Mouse (Mus musculus) brown adipose tissue, adult 24 weeks (tissue): ENCODE measurements around the gene Klhl22. TPM values are rescaled to one million over a fixed set of nuclear protein-coding genes. Genes with fewer than 3 reads are reported as not detected.

ENCODE experiments used
- H3K27ac ChIP-seq: fragments of 200-500 bp; replicated peaks from 2 replicates; pipeline ENCODE4 v1.5.1; 2012; ENCODE audit warnings: low read depth, mild to moderate bottlenecking, low read length
- H3K4me1 ChIP-seq: fragments of 200-500 bp; 2 replicates; pipeline ENCODE4 v1.6.1; 2012; ENCODE audit warnings: low read length, mixed read lengths; ENCODE audit not compliant: control insufficient read depth, insufficient read depth, insufficient read length
- H3K4me3 ChIP-seq: fragments of 200-500 bp; 2 replicates; pipeline ENCODE4 v1.5.1; 2012; ENCODE audit warnings: low read depth, mild to moderate bottlenecking, low read length, moderate library complexity; ENCODE audit not compliant: insufficient read depth
- polyA plus RNA-seq: library from polyadenylated mRNA; stranded (reverse); fragments of >200 nt; gene quantifications from 2 replicates; pipeline ENCODE4 v1.2.4, GENCODE M21; 2012; ENCODE audit not compliant: missing spikeins, insufficient read depth, insufficient read length

The Klhl22 gene
- polyA plus RNA-seq, 1 experiment, result 10.2 TPM

- no peaks in the 10 kb centered on the region; the same call in 1 of the 2 replicates for H3K4me1 ChIP-seq
- peak overlapping the region; percentile 41 for H3K4me3 ChIP-seq
- no peak overlapping the region for H3K27ac ChIP-seq
These were observed 43.6 kb downstream of the Klhl22 start for GRCm38 (mm10) chr16:17802839-17803674.

- Histone ChIP-seq H3K4me1 (no peaks in the 10 kb centered on the region; the same call in 1 of the 2 replicates), H3K4me3 (peak overlapping the region; percentile 41), H3K27ac (no peak overlapping the region)
These were observed 44.4 kb downstream of the Klhl22 start for GRCm38 (mm10) chr16:17803675-17804448.

GRCm38 (mm10) chr16:17804449-17804912 is 45.1 kb downstream of the Klhl22 start:
- Histone ChIP-seq H3K4me1 (no peaks in the 10 kb centered on the region; the same call in 1 of the 2 replicates), H3K27ac (no peak overlapping the region), H3K4me3 (peak overlapping the region; percentile 30; the same call in 1 of the 2 replicates)

- Histone ChIP-seq H3K27ac (no peak overlapping the region), H3K4me1 (no peaks in the 10 kb centered on the region; the same call in 1 of the 2 replicates), H3K4me3 (no peak overlapping the region)
These were observed 45.6 kb downstream of the Klhl22 start for GRCm38 (mm10) chr16:17804982-17805381.

- H3K4me3 ChIP-seq, result peak overlapping the region; percentile 76
- no peak overlapping the region for H3K27ac ChIP-seq
- no peaks in the 10 kb centered on the region; the same call in 1 of the 2 replicates for H3K4me1 ChIP-seq
These were observed 47.3 kb downstream of the Klhl22 start for GRCm38 (mm10) chr16:17806581-17807191.

GRCm38 (mm10) chr16:17807192-17808009 is 48.0 kb downstream of the Klhl22 start:
- Histone ChIP-seq H3K27ac (no peak overlapping the region), H3K4me1 (no peaks in the 10 kb centered on the region; the same call in 1 of the 2 replicates), H3K4me3 (peak overlapping the region; percentile 76)

GRCm38 (mm10) chr16:17809125-17809524 is 49.7 kb downstream of the Klhl22 start:
- H3K4me1 ChIP-seq, result no peaks in the 10 kb centered on the region
- H3K27ac ChIP-seq, result no peak overlapping the region
- H3K4me3 ChIP-seq, result no peak overlapping the region

- Histone ChIP-seq H3K4me1 (no peaks in the 10 kb centered on the region), H3K27ac (no peak overlapping the region), H3K4me3 (no peak overlapping the region)
These were observed 50.3 kb downstream of the Klhl22 start for GRCm38 (mm10) chr16:17809711-17810110.

- no peaks in the 10 kb centered on the region for H3K4me1 ChIP-seq
- H3K4me3 ChIP-seq, result no peak overlapping the region
- H3K27ac ChIP-seq, result no peak overlapping the region
These were observed 52.7 kb downstream of the Klhl22 start for GRCm38 (mm10) chr16:17812120-17812519.

GRCm38 (mm10) chr16:17813173-17813572 is 53.8 kb downstream of the Klhl22 start:
- Histone ChIP-seq H3K4me3 (no peak overlapping the region), H3K27ac (no peak overlapping the region), H3K4me1 (no peaks in the 10 kb centered on the region)

- Histone ChIP-seq H3K4me3 (peak overlapping the region; percentile 40), H3K4me1 (no peaks in the 10 kb centered on the region), H3K27ac (no peak overlapping the region)
These were observed 56.3 kb downstream of the Klhl22 start for GRCm38 (mm10) chr16:17815411-17816402.

GRCm38 (mm10) chr16:17816528-17816927 is 57.1 kb downstream of the Klhl22 start:
- Histone ChIP-seq H3K4me1 (no peaks in the 10 kb centered on the region), H3K4me3 (no peak overlapping the region), H3K27ac (no peak overlapping the region)

- H3K4me3 ChIP-seq, result no peak overlapping the region
- H3K27ac ChIP-seq, result no peak overlapping the region
- no peaks in the 10 kb centered on the region for H3K4me1 ChIP-seq
These were observed 67.1 kb downstream of the Klhl22 start for GRCm38 (mm10) chr16:17826500-17826899.
